Mouse (Mus musculus): ENCODE data around the gene Hdac9.

- no peak for TF ChIP-seq CTCF (IDR thresholded peaks at IDR 0.05 in 2 of 3, conservative IDR thresholded peaks at IDR 0.05 in 1 of 3; ENCODE audit: control insufficient read depth in 1 of 3, insufficient read depth in 1 of 3, low read depth in 2 of 3, low read length in 3 of 3, poor library complexity in 1 of 3, severe bottlenecking in 1 of 3)
- TF ChIP-seq HCFC1 (IDR thresholded peaks at IDR 0.05; ENCODE audit: low read depth, low read length) = no peak
- TF ChIP-seq ZKSCAN1 (IDR thresholded peaks at IDR 0.05; ENCODE audit: low read depth, low read length) = no peak
- TF ChIP-seq TCF12 (IDR thresholded peaks at IDR 0.05; ENCODE audit: low read depth, low read length) = no peak
- TF ChIP-seq MAZ (IDR thresholded peaks at IDR 0.05; ENCODE audit: low read depth, low read length) = no peak
- TF ChIP-seq EP300 (IDR thresholded peaks at IDR 0.05; ENCODE audit: low read depth in 1 of 2, low read length in 2 of 2) = no peak
- no peak for TF ChIP-seq ETS1 (IDR thresholded peaks at IDR 0.05; ENCODE audit: low read depth, low read length)
These were observed 738.0 kb downstream of the Hdac9 start for GRCm38 (mm10) chr12:34178931-34179330.
